Mouse (Mus musculus) midbrain, embryonic 14.5 days (tissue): ENCODE measurements around the gene Cox10. TPM values are rescaled to one million over a fixed set of nuclear protein-coding genes. Genes with fewer than 3 reads are reported as not detected.

Source experiments
- ATAC-seq: fragments of 200-750 bp; cut with Nextera tagmentation; 2 replicates; pipeline ENCODE4 v1.8.0; 2017; ENCODE audit warnings: moderate number of reproducible peaks, moderate library complexity; ENCODE audit not compliant: low FRiP score, low TSS enrichment
- DNase-seq: peaks from one replicate; pipeline ENCODE4 v3.0.0-alpha.2; 2015
- H3K27ac ChIP-seq: fragments of 300-500 bp; sonication (generic); replicated peaks from 2 replicates; pipeline ENCODE4 v1.5.1; 2014; ENCODE audit warnings: mild to moderate bottlenecking, low read depth, low read length, moderate library complexity
- H3K27me3 ChIP-seq: fragments of 300-500 bp; sonication (generic); 2 replicates; pipeline ENCODE4 v1.6.1; 2014; ENCODE audit warnings: low read length, control low read depth, mixed read lengths; ENCODE audit not compliant: control insufficient read depth, insufficient read depth
- H3K36me3 ChIP-seq: fragments of 300-500 bp; sonication (generic); 2 replicates; pipeline ENCODE4 v1.6.1; 2014; ENCODE audit warnings: low read length, control low read depth; ENCODE audit not compliant: control insufficient read depth, insufficient read depth
- H3K4me1 ChIP-seq: fragments of 300-500 bp; sonication (generic); 2 replicates; pipeline ENCODE4 v1.6.1; 2014; ENCODE audit warnings: mild to moderate bottlenecking, antibody characterized with exemption, low read length, control low read depth; ENCODE audit not compliant: control insufficient read depth, insufficient read depth
- H3K4me2 ChIP-seq: fragments of 300-500 bp; sonication (generic); 2 replicates; pipeline ENCODE4 v1.6.1; 2014; ENCODE audit warnings: mild to moderate bottlenecking, low read length, moderate library complexity
- H3K4me3 ChIP-seq: fragments of 300-500 bp; sonication (generic); replicated peaks from 2 replicates; pipeline ENCODE4 v1.5.1; 2014; ENCODE audit warnings: low read depth, low read length
- H3K9ac ChIP-seq: fragments of 300-500 bp; sonication (generic); replicated peaks from 2 replicates; pipeline ENCODE4 v1.6.1; 2014; ENCODE audit warnings: mild to moderate bottlenecking, low read length, moderate library complexity
- H3K9me3 ChIP-seq: fragments of 300-500 bp; sonication (generic); 2 replicates; pipeline ENCODE4 v1.6.1; 2016; ENCODE audit warnings: low read length, control low read depth, mixed read lengths; ENCODE audit not compliant: control insufficient read depth
- WGBS: fragments of 180-500 bp; shearing (Covaris S2); extraction: QIAGEN DNeasy Blood & Tissue Kit; methylation state at CpG from one replicate; pipeline ENCODE4 v1.1.7; 2014; 5-methylcytosine and 5-hydroxymethylcytosine counted together
- polyA plus RNA-seq: library from polyadenylated mRNA; unstranded; fragments of >200 nt; fragmentation: Nextera tagmentation; extraction: Ambion mirVana; gene quantifications from 2 replicates; pipeline ENCODE4 v1.2.1, GENCODE M21; 2014

The Cox10 gene
- polyA plus RNA-seq, 1 experiment from 2014 or later = 26.8 TPM

GRCm38 (mm10) chr11:64091150-64091549, 11.9 kb upstream of the Cox10 start:
- H3K4me1 ChIP-seq = no peaks in the 10 kb centered on the region
- no peak overlapping the region for H3K9ac ChIP-seq
- H3K4me3 ChIP-seq = no peak overlapping the region
- no peak overlapping the region for H3K27ac ChIP-seq
- H3K9me3 ChIP-seq = no peaks in the 10 kb centered on the region
- H3K36me3 ChIP-seq = no peaks in the 10 kb centered on the region
- DNase-seq = no peak
- WGBS = 84% methylated on average over 7 of the region's 7 CpGs
- H3K27me3 ChIP-seq = no peaks in the 10 kb centered on the region
- ATAC-seq = no peak
- no peak overlapping the region for H3K4me2 ChIP-seq

- no peak overlapping the region for H3K4me2 ChIP-seq
- H3K4me3 ChIP-seq = no peak overlapping the region
- H3K27ac ChIP-seq = no peak overlapping the region
- no peaks in the 10 kb centered on the region for H3K36me3 ChIP-seq
- no peaks in the 10 kb centered on the region for H3K27me3 ChIP-seq
- H3K9me3 ChIP-seq = no peaks in the 10 kb centered on the region
- 50% methylated on average over 2 of the region's 2 CpGs for WGBS
- H3K9ac ChIP-seq = no peak overlapping the region
- no peaks in the 10 kb centered on the region for H3K4me1 ChIP-seq
- ATAC-seq (no peak), DNase-seq (no peak)
Observed at GRCm38 (mm10) chr11:64089682-64090081, 10.4 kb upstream of the Cox10 start.

GRCm38 (mm10) chr11:64085888-64086287, 6.6 kb upstream of the Cox10 start:
- DNase-seq (no peak), ATAC-seq (no peak)
- Histone ChIP-seq H3K9ac (no peak overlapping the region), H3K9me3 (no peaks in the 10 kb centered on the region), H3K4me2 (no peak overlapping the region), H3K36me3 (peaks cover 3% of the 10 kb centered on the region; the same call in 1 of the 2 replicates), H3K27ac (no peak overlapping the region), H3K27me3 (no peaks in the 10 kb centered on the region), H3K4me1 (no peaks in the 10 kb centered on the region), H3K4me3 (no peak overlapping the region)
- 90% methylated on average over 5 of the region's 5 CpGs for WGBS

- no peaks in the 10 kb centered on the region for H3K9me3 ChIP-seq
- H3K4me1 ChIP-seq = peaks cover 8% of the 10 kb centered on the region; the same call in 1 of the 2 replicates
- H3K27me3 ChIP-seq = no peaks in the 10 kb centered on the region
- H3K4me3 ChIP-seq = peak overlapping the region; percentile 70
- peak overlapping the region; percentile 87 for H3K27ac ChIP-seq
- peak overlapping the region; percentile 72 for H3K9ac ChIP-seq
- under 1% methylated on average over 8 of the region's 8 CpGs for WGBS
- H3K4me2 ChIP-seq = peak overlapping the region; percentile 66
- peaks cover 3% of the 10 kb centered on the region; the same call in 1 of the 2 replicates for H3K36me3 ChIP-seq
- DNase-seq (no peak), ATAC-seq (no peak)
Observed at GRCm38 (mm10) chr11:64079727-64080081, 436 bp upstream of the Cox10 start.

- H3K4me1 ChIP-seq = peaks cover 8% of the 10 kb centered on the region; the same call in 1 of the 2 replicates
Observed at GRCm38 (mm10) chr11:64076212-64076611, 3.1 kb downstream of the Cox10 start.

GRCm38 (mm10) chr11:64073379-64073778, 5.9 kb downstream of the Cox10 start:
- Histone ChIP-seq H3K9me3 (no peaks in the 10 kb centered on the region), H3K4me2 (no peak overlapping the region), H3K9ac (no peak overlapping the region), H3K4me1 (0 out of 2 replicates have a peak, but pooled peaks cover under 1% of the 10 kb centered on the region), H3K27ac (no peak overlapping the region), H3K27me3 (no peaks in the 10 kb centered on the region), H3K4me3 (no peak overlapping the region), H3K36me3 (peaks cover 25% of the 10 kb centered on the region)
- DNase-seq (no peak), ATAC-seq (no peak)
- WGBS = 73% methylated on average over 4 of the region's 4 CpGs

More at GRCm38 (mm10) chr11:64076212-64076611, 3.1 kb downstream of the Cox10 start:
- no peak for DNase-seq
- Histone ChIP-seq H3K4me3 (no peak overlapping the region), H3K36me3 (peaks cover 8% of the 10 kb centered on the region; the same call in 1 of the 2 replicates), H3K4me2 (no peak overlapping the region), H3K27me3 (no peaks in the 10 kb centered on the region), H3K27ac (no peak overlapping the region), H3K9ac (no peak overlapping the region), H3K9me3 (no peaks in the 10 kb centered on the region)
- 97% methylated on average over 4 of the region's 4 CpGs for WGBS
- no peak for ATAC-seq

GRCm38 (mm10) chr11:64071536-64071935, 7.7 kb downstream of the Cox10 start:
- no peak for ATAC-seq
- no peak for DNase-seq
- no peaks in the 10 kb centered on the region for H3K27me3 ChIP-seq
- H3K4me1 ChIP-seq = no peaks in the 10 kb centered on the region
- H3K9me3 ChIP-seq = no peaks in the 10 kb centered on the region
- no peak overlapping the region for H3K9ac ChIP-seq
- H3K4me2 ChIP-seq = no peak overlapping the region
- peaks cover 36% of the 10 kb centered on the region for H3K36me3 ChIP-seq
- H3K27ac ChIP-seq = no peak overlapping the region
- no peak overlapping the region for H3K4me3 ChIP-seq
- WGBS = 90% methylated on average over 12 of the region's 12 CpGs

- H3K27me3 ChIP-seq = no peaks in the 10 kb centered on the region
- no peak overlapping the region for H3K27ac ChIP-seq
- no peak overlapping the region for H3K9ac ChIP-seq
- no peak overlapping the region for H3K4me3 ChIP-seq
- no peaks in the 10 kb centered on the region for H3K9me3 ChIP-seq
- DNase-seq (no peak), ATAC-seq (no peak)
- H3K4me1 ChIP-seq = no peaks in the 10 kb centered on the region
- 95% methylated on average over 2 of the region's 2 CpGs for WGBS
- H3K36me3 ChIP-seq = peaks cover 26% of the 10 kb centered on the region
- no peak overlapping the region for H3K4me2 ChIP-seq
Observed at GRCm38 (mm10) chr11:64066001-64066400, 13.3 kb downstream of the Cox10 start.

GRCm38 (mm10) chr11:64063130-64063529, 16.1 kb downstream of the Cox10 start:
- no peak overlapping the region for H3K27ac ChIP-seq
- H3K9ac ChIP-seq = no peak overlapping the region
- DNase-seq (no peak), ATAC-seq (no peak)
- no peak overlapping the region for H3K4me3 ChIP-seq
- H3K27me3 ChIP-seq = no peaks in the 10 kb centered on the region
- WGBS = 93% methylated on average over 3 of the region's 3 CpGs
- H3K36me3 ChIP-seq = peaks cover 23% of the 10 kb centered on the region
- H3K4me2 ChIP-seq = no peak overlapping the region
- no peaks in the 10 kb centered on the region for H3K4me1 ChIP-seq
- H3K9me3 ChIP-seq = no peaks in the 10 kb centered on the region
